Mouse (Mus musculus): ENCODE results near the gene Smurf2. TPM values are rescaled to one million over a fixed set of nuclear protein-coding genes. Genes with fewer than 3 reads are reported as not detected.
A peak's percentile ranks its signal among the peaks of the same experiment; 100 is the strongest.

Smurf2 gene
- polyA plus RNA-seq, 1 experiment = 56.3 TPM

DNA sequence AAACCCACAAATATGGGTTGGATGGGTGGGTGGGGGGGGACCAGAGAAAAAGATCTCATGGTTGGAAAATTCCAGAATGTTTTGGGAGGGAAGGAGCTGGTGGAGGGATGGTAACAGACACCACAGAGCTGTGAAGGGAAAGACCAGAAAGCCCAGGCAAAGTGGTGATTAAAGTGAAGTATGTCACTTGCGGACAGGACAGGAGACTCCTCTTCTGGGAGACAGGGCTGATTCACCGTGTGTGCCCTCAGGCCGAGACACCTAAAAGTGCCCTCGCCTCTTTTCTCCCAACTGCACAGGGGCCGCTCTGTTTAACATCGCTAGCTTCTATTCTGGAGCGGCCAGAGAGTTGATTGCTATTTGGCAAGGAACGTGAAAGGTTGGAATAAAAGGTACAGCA, 34.1 kb upstream of the Smurf2 start:
- TF ChIP-seq POLR2A (IDR thresholded peaks at IDR 0.05; ENCODE audit: low read depth, low read length) (no peak), CTCF (IDR thresholded peaks at IDR 0.05; ENCODE audit: borderline replicate concordance, insufficient read depth, low read length) (no peak)
- Histone ChIP-seq H3K4me1 (ENCODE audit: control insufficient read depth, insufficient read depth, low read length) (peaks cover 5% of the 10 kb centered on the region; the same call in 1 of the 2 replicates), H3K4me3 (ENCODE audit: insufficient read depth, low read length) (no peak overlapping the region), H3K27ac (ENCODE audit: insufficient read depth, low read length) (peak overlapping the region; percentile 79)

DNA sequence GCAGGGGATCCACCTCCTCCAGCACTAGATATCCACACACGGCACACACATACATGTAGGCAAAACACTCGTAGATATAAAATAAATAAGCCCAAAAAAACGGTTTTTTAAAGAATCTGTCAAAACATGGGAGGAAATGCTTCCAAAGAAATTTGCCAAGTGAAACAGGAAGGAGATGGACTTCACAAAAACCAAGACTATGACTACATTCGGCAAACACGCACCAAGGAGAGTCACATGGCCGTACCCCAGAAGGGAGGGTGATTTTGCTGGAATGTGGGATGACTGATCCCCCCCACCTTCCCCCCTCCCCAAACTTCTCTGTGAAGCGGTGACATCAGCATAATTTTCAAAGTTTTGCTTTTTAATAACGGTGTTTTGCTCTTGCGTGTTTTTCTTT, 33.6 kb upstream of the Smurf2 start:
- TF ChIP-seq CTCF (IDR thresholded peaks at IDR 0.05; ENCODE audit: borderline replicate concordance, insufficient read depth, low read length) (no peak), POLR2A (IDR thresholded peaks at IDR 0.05; ENCODE audit: low read depth, low read length) (no peak)
- Histone ChIP-seq H3K27ac (ENCODE audit: insufficient read depth, low read length) (peak overlapping the region; percentile 89), H3K4me1 (ENCODE audit: control insufficient read depth, insufficient read depth, low read length) (peaks cover 5% of the 10 kb centered on the region; the same call in 1 of the 2 replicates), H3K4me3 (ENCODE audit: insufficient read depth, low read length) (no peak overlapping the region)

DNA sequence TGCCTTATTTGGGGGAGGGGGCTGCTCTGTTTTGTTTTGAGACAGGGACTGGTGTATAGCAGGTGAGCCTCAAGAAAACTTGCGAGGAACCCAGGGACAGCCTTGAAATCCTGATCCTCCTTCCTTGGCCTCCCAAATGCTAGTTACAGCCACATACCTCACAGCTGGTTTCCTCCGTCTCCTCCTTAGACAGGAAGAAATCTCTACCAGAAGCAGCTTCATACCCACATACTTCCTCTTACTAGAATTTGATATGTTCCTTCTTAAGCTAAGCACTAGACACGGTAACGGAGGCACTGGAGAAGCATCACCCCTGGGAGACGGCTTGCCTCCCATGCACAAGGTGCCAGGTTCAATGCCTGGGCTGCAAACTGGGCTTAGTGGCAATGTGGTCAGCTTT, 16.8 kb upstream of the Smurf2 start:
- Histone ChIP-seq H3K4me1 (ENCODE audit: control insufficient read depth, insufficient read depth, low read length) (no peaks in the 10 kb centered on the region), H3K4me3 (ENCODE audit: insufficient read depth, low read length) (no peak overlapping the region), H3K27ac (ENCODE audit: insufficient read depth, low read length) (no peak overlapping the region)
- TF ChIP-seq CTCF (IDR thresholded peaks at IDR 0.05; ENCODE audit: borderline replicate concordance, insufficient read depth, low read length) (no peak), POLR2A (IDR thresholded peaks at IDR 0.05; ENCODE audit: low read depth, low read length) (no peak)

DNA sequence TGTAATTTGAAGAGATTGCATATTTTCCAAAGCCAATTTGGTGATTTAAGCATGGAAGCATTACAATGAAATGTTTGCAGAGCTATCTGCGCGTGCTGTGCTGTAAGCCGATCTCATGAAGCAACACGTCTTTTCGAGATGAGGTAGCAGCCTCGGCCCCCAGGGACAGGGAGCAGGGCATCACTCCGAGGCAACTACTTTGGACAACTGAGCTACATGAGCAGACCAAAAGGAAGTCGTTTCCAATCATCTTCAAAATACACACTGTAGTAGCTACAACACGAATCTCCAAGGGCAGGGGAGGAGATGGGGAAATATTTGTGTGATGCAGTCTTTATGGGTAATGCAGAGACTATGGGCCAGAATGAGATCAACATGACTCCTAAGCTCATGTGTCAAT, 9.9 kb upstream of the Smurf2 start:
- Histone ChIP-seq H3K27ac (ENCODE audit: insufficient read depth, low read length) (no peak overlapping the region), H3K4me3 (ENCODE audit: insufficient read depth, low read length) (no peak overlapping the region), H3K4me1 (ENCODE audit: control insufficient read depth, insufficient read depth, low read length) (no peaks in the 10 kb centered on the region)
- TF ChIP-seq CTCF (IDR thresholded peaks at IDR 0.05; ENCODE audit: borderline replicate concordance, insufficient read depth, low read length) = no peak
- TF ChIP-seq POLR2A (IDR thresholded peaks at IDR 0.05; ENCODE audit: low read depth, low read length) = no peak

DNA sequence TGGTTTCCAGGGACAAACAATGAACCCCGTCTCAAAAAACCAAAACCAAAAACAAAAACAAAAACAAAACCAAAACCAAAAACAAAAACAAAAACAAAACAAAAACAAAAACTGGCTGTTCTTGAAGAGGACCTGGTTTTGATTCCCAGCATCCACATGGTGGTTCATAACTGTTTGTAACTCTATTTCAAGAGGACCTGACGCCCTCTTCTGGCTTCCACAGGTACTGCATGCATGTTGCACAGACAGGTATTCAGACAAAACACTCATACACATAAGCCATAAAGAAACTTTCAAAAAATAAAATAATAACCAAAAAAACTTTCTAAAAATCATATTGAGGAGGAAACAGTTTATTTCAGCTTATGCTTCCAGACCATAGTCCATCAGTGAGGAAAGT, 8.4 kb upstream of the Smurf2 start:
- TF ChIP-seq CTCF (IDR thresholded peaks at IDR 0.05; ENCODE audit: borderline replicate concordance, insufficient read depth, low read length) (no peak), POLR2A (IDR thresholded peaks at IDR 0.05; ENCODE audit: low read depth, low read length) (no peak)
- Histone ChIP-seq H3K27ac (ENCODE audit: insufficient read depth, low read length) (no peak overlapping the region), H3K4me1 (ENCODE audit: control insufficient read depth, insufficient read depth, low read length) (no peaks in the 10 kb centered on the region), H3K4me3 (ENCODE audit: insufficient read depth, low read length) (no peak overlapping the region)

DNA sequence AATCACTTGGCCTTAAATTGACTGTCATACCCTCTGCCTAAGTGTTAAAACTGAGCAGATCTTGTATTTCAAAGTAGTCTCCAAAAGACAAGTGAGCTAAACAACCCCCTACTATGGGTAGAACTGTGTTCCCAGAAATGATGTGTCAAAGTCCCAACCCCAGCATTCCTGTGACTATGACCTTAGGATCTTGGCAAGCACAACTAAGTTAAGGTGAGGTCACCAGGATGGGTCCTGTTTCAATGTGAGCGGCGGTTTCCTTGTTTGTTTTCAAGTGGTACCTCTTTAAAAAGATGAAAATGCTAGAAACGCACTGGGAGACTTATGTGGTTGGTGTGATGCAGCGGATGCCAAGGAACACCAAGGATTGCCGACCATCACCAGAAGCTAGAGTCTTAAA, 7.4 kb upstream of the Smurf2 start:
- Histone ChIP-seq H3K4me1 (ENCODE audit: control insufficient read depth, insufficient read depth, low read length) (no peaks in the 10 kb centered on the region), H3K27ac (ENCODE audit: insufficient read depth, low read length) (no peak overlapping the region), H3K4me3 (ENCODE audit: insufficient read depth, low read length) (no peak overlapping the region)
- no peak for TF ChIP-seq CTCF (IDR thresholded peaks at IDR 0.05; ENCODE audit: borderline replicate concordance, insufficient read depth, low read length)
- TF ChIP-seq POLR2A (IDR thresholded peaks at IDR 0.05; ENCODE audit: low read depth, low read length) = no peak

DNA sequence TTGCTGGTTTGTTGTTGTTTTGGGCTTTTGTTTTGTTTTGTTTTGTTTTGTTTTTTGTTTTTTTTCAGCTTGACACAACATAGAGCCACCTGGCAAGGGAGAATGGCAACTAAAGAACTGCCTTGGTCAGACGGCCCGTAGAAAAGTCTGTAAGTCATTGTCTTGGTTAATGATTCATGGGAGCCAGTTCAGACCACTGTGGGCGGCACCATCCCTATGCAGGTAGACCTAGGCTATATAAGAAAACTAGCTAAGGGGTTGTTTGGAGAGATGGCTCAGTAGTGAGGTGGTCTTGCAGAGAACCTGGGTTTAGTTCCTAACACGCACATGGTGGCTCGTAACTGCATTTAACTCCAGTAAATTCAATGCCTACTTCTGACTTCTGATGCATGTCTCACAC, 6.7 kb upstream of the Smurf2 start:
- TF ChIP-seq CTCF (IDR thresholded peaks at IDR 0.05; ENCODE audit: borderline replicate concordance, insufficient read depth, low read length) = no peak
- TF ChIP-seq POLR2A (IDR thresholded peaks at IDR 0.05; ENCODE audit: low read depth, low read length) = no peak
- Histone ChIP-seq H3K4me3 (ENCODE audit: insufficient read depth, low read length) (no peak overlapping the region), H3K4me1 (ENCODE audit: control insufficient read depth, insufficient read depth, low read length) (no peaks in the 10 kb centered on the region), H3K27ac (ENCODE audit: insufficient read depth, low read length) (no peak overlapping the region)

DNA sequence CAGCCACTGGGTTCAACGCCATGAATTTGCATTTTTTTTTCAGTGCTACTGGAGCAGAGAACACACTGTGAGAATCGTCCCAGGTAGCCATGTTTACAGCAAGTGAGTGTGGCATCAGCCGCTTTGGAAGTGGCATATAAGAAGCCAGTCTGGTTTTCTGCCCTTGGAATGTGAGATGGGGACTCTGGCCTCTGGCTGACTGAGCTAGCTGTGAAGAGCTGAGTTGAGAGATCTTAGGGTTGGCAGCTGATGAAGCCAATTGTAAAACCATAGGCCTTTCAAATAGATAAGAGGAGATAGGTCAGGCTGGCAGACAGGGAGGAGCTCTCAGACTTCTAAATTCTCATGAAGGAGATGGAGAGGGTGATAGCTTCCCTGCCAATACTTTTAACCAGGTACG, 6.2 kb upstream of the Smurf2 start:
- Histone ChIP-seq H3K4me1 (ENCODE audit: control insufficient read depth, insufficient read depth, low read length) (no peaks in the 10 kb centered on the region), H3K27ac (ENCODE audit: insufficient read depth, low read length) (no peak overlapping the region), H3K4me3 (ENCODE audit: insufficient read depth, low read length) (no peak overlapping the region)
- TF ChIP-seq POLR2A (IDR thresholded peaks at IDR 0.05; ENCODE audit: low read depth, low read length) = no peak
- no peak for TF ChIP-seq CTCF (IDR thresholded peaks at IDR 0.05; ENCODE audit: borderline replicate concordance, insufficient read depth, low read length)

DNA sequence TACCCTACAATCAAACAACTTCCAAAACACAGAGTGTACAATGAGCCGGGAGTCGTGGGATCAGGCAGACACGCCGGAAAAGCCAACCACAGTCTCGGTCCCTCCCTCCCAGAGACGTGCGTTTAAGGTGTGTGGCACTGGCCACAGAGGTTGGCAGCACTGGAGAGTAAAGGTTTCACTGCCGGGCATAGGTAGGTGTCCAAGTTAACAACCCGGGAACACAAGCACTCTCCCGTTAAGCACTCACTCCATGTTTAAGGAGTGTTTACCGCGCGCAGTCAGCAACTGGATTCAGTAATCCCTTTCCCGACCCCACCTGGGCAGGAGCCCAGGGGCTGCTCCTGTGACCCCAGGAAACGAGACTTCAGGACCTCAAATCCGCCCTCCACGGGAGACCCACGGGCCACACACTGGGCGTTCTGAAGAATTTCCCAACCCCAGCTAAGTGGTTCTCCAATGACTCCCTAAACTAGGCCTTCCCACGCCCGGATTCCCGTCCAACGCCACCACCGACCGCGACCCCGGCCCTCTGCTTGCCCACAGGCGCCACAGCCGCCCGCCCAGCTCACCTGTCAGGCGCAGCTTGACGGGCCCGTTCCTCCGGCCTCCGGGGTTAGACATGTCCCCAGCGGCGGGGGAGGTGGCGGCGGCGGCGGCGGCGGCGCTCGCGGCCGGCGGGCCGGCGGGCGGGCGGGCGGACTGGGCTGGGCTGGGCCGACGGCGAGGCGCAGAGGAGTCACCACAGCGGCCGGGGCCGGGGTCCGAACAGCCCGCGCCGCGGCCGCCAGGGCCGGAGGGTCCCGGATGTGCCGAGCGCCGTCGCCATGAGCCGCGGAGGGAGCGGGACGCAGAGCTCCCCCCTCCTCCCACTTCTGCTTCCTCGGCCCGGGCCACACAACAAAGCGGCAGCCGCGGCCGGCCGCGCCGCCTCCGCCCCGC, 634 bp downstream of the Smurf2 start:
- Histone ChIP-seq H3K27ac (ENCODE audit: insufficient read depth, low read length) (peak overlapping the region; percentile 67), H3K4me1 (ENCODE audit: control insufficient read depth, insufficient read depth, low read length) (peaks cover 3% of the 10 kb centered on the region; the same call in 1 of the 2 replicates), H3K4me3 (ENCODE audit: insufficient read depth, low read length) (peak overlapping the region; percentile 86)
- no peak for TF ChIP-seq CTCF (IDR thresholded peaks at IDR 0.05; ENCODE audit: borderline replicate concordance, insufficient read depth, low read length)
- no peak for TF ChIP-seq POLR2A (IDR thresholded peaks at IDR 0.05; ENCODE audit: low read depth, low read length)

DNA sequence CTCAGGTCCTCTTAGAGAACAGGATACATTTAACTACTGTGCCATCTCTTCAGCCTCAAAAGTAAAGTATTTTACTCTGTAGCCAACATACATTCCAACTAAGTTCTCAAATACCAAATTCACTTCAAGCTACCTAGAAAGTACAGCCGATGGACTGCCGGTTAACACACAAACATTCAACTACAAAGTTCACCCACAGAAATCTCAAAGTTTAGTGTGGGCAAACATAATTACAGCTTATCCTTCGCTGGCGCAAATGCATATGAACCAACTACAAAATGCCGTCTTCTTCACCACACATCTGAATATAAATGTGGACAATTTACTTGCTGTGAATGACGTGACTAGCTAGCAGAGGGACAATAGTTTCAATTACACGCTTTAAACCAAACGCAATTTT, 1.6 kb downstream of the Smurf2 start:
- Histone ChIP-seq H3K4me3 (ENCODE audit: insufficient read depth, low read length) (peak overlapping the region; percentile 86), H3K4me1 (ENCODE audit: control insufficient read depth, insufficient read depth, low read length) (peaks cover 3% of the 10 kb centered on the region; the same call in 1 of the 2 replicates), H3K27ac (ENCODE audit: insufficient read depth, low read length) (peak overlapping the region; percentile 42)
- TF ChIP-seq POLR2A (IDR thresholded peaks at IDR 0.05; ENCODE audit: low read depth, low read length) (no peak), CTCF (IDR thresholded peaks at IDR 0.05; ENCODE audit: borderline replicate concordance, insufficient read depth, low read length) (no peak)

Data from embryonic fibroblast, embryonic 13.5 days (primary cell).